Mouse (Mus musculus) bone marrow, adult 2 months (tissue): ENCODE results near the gene Dcdc2c.

Experiments used
- CTCF ChIP-seq: fragments of 200-500 bp; IDR thresholded peaks from 2 replicates; pipeline ENCODE4 v1.5.1; 2011; ENCODE audit warnings: low read length, control low read depth; ENCODE audit not compliant: control insufficient read depth, insufficient read depth
- POLR2A ChIP-seq: fragments of 200-500 bp; IDR thresholded peaks from 2 replicates; pipeline ENCODE4 v1.6.1; 2011; ENCODE audit warnings: low read depth, mild to moderate bottlenecking, control low read depth, low read length, borderline replicate concordance; ENCODE audit not compliant: control insufficient read depth

- TF ChIP-seq CTCF (no peak), POLR2A (no peak)
These were observed 91.2 kb downstream of the Dcdc2c start for GRCm38 (mm10) chr12:28460951-28461431.
